In the genomic region with DNA sequence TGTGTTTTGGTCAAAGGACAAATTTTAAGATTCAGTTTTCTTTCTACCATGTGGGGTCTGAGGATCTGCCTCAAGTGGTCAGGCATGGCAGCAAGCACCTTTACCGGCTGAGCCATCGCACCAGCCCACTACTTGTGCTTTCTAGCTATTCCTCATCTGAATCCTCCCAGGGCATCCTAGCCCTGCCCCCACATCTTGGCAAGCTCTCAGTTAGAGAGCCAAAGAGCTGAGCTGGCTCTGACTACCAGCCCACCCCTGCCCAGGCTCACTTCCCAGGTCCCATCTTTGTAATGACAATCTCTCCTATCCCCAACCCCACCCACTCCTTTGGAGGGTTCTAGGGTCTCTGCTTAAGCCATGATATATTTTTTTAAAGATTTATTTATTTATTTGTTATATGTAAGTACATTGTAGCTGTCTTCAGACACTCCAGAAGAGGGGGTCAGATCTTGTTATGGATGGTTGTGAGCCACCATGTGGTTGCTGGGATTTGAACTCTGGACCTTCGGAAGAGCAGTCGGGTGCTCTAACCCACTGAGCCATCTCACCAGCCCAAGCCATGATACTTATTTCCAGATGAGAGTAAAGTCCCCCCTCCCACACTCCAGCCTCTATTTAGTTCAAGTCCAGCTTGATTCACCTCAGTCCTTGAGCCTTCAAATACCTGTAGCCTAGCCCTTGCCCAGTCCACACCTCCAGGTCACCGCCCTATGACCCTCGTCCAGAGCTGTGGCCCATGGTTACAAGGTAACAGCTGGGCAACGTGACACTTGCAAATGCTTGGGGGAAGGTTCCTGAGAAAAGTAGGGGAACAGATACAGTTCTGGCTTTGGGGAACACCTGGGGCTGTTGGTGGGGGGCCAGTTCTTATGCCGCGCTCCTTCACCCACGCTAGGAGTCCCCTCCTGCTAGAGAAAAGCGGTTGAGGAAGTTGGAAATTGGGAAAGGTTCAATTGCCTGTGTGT, we compare ENCODE assay signal across 9 mouse cellular contexts. TPM values are rescaled to one million over a fixed set of nuclear protein-coding genes. Genes with fewer than 3 reads are reported as not detected.
DNase-seq lines count a peak whose midpoint lies in the region; ATAC-seq and TF ChIP-seq lines count a peak whose summit lies in the region.
"Had no signal": no experiment of that assay in that cellular context is flagged by ENCODE, and none has a peak within 500 bp of the region (broad histone marks: within the 10 kb centered on the region; RNA-seq: fewer than 3 reads in every experiment).

No protein-coding gene starts in this region.

- H3K36me3 ChIP-seq in forebrain, embryonic 10.5 days (replicated peaks) = no peaks in the 10 kb centered on the region
- no peaks in the 10 kb centered on the region for H3K36me3 ChIP-seq in forebrain, embryonic 13.5 days (ENCODE audit: poor library complexity, severe bottlenecking)

- 33% methylated on average over 11 of the region's 11 CpGs for WGBS in forebrain, embryonic 10.5 days
- WGBS in forebrain, embryonic 13.5 days = 33% methylated on average over 11 of the region's 11 CpGs

- intact Hi-C loops in left cerebral cortex, postnatal 14 days (cut with DNase I) = loop anchor here (5.0 kb wide), 1 partner anchor 34 kb away; no protein-coding TSS in a partner anchor

- no peak for TF ChIP-seq POLR2A in embryonic fibroblast, embryonic 13.5 days (IDR thresholded peaks at IDR 0.05; ENCODE audit: low read depth, low read length)

- TF ChIP-seq CTCF in embryonic fibroblast, embryonic 13.5 days (IDR thresholded peaks at IDR 0.05; ENCODE audit: borderline replicate concordance, insufficient read depth, low read length) = no peak

- H3K27me3 ChIP-seq in forebrain, embryonic 10.5 days (ENCODE audit: poor library complexity, severe bottlenecking) = peaks cover 79% of the 10 kb centered on the region
- peaks cover 72% of the 10 kb centered on the region for H3K27me3 ChIP-seq in forebrain, embryonic 13.5 days

- no peak for ATAC-seq in forebrain, embryonic 13.5 days

- H3K27ac ChIP-seq in forebrain, embryonic 10.5 days = no peak overlapping the region
- no peak overlapping the region for H3K27ac ChIP-seq in forebrain, embryonic 13.5 days
- H3K27ac ChIP-seq in embryonic fibroblast, embryonic 13.5 days (ENCODE audit: insufficient read depth, low read length) = no peak overlapping the region

- H3K4me3 ChIP-seq in forebrain, embryonic 10.5 days = peak overlapping the region; percentile 35; the same call in 1 of the 2 replicates
- H3K4me3 ChIP-seq in forebrain, embryonic 13.5 days = no peak overlapping the region
- 0 out of 2 replicates have a peak overlapping the region, but pooled peaks have one; percentile 16 for H3K4me3 ChIP-seq in embryonic fibroblast, embryonic 13.5 days (ENCODE audit: insufficient read depth, low read length)

- no peaks in the 10 kb centered on the region for H3K9me3 ChIP-seq in forebrain, embryonic 10.5 days
- H3K9me3 ChIP-seq in forebrain, embryonic 13.5 days (replicated peaks) = no peaks in the 10 kb centered on the region

- no peak for DNase-seq in forebrain, embryonic 10.5 days (ENCODE audit: extremely low spot score, low spot score)
- DNase-seq in left cerebral cortex, postnatal 14 days (ENCODE audit: low spot score in 2 of 2) = peak; percentile 44 to 60
- DNase-seq in left cerebral cortex, adult 9 months (ENCODE audit: low spot score in 2 of 2) = no peak
- peak; percentile 53 for DNase-seq in right cerebral cortex, adult 18-20 months
- DNase-seq in ovary, adult 18-20 months (ENCODE audit: low spot score) = no peak
- DNase-seq in cerebellum, postnatal 25 days = no peak
- DNase-seq: spleen, adult 18-20 months had no signal

- H3K4me1 ChIP-seq in forebrain, embryonic 10.5 days = peaks cover 58% of the 10 kb centered on the region
- H3K4me1 ChIP-seq in forebrain, embryonic 13.5 days = peaks cover 38% of the 10 kb centered on the region
- peaks cover 5% of the 10 kb centered on the region; the same call in 1 of the 2 replicates for H3K4me1 ChIP-seq in embryonic fibroblast, embryonic 13.5 days (ENCODE audit: control insufficient read depth, insufficient read depth, low read length)

- no peak overlapping the region for H3K4me2 ChIP-seq in forebrain, embryonic 13.5 days

- no peak overlapping the region for H3K9ac ChIP-seq in forebrain, embryonic 13.5 days

RNA-seq across cellular contexts. Expression of a gene that starts 2.1 kb away (rescaled TPM):
- polyA plus RNA-seq in forebrain, embryonic 10.5 days (2016; fragmentation: Nextera tagmentation; extraction: Ambion mirVana) = 3.8 and 4.3 TPM in 2 replicates
- polyA plus RNA-seq in forebrain, embryonic 13.5 days (2015; fragmentation: Nextera tagmentation; extraction: Ambion mirVana) = 15.7 TPM in 2 replicates
- 10 to 100 TPM; 76.2 to 79.6 TPM for total RNA-seq in left cerebral cortex, postnatal 14 days (2021)
- polyA plus RNA-seq in embryonic fibroblast, embryonic 13.5 days (2011; ENCODE audit: insufficient read length, low read depth, missing spikeins) = 14.7 and 20.6 TPM in 2 replicates

RNA-seq across cellular contexts. Expression of a gene that starts 13.6 kb away (rescaled TPM):
- polyA plus RNA-seq in forebrain, embryonic 10.5 days (2016; fragmentation: Nextera tagmentation; extraction: Ambion mirVana) = 351 and 371 TPM in 2 replicates
- polyA plus RNA-seq in forebrain, embryonic 13.5 days (2015; fragmentation: Nextera tagmentation; extraction: Ambion mirVana) = 229 and 232 TPM in 2 replicates
- 100 to 1,000 TPM; 128 to 131 TPM for total RNA-seq in left cerebral cortex, postnatal 14 days (2021)
- polyA plus RNA-seq in embryonic fibroblast, embryonic 13.5 days (2011; ENCODE audit: insufficient read length, low read depth, missing spikeins) = 142 and 166 TPM in 2 replicates

RNA-seq across cellular contexts. Expression of a gene that starts 32.3 kb away (rescaled TPM):
- 12.6 and 13.4 TPM in 2 replicates for polyA plus RNA-seq in forebrain, embryonic 10.5 days (2016; fragmentation: Nextera tagmentation; extraction: Ambion mirVana)
- 9.1 and 11.3 TPM in 2 replicates for polyA plus RNA-seq in forebrain, embryonic 13.5 days (2015; fragmentation: Nextera tagmentation; extraction: Ambion mirVana)
- 10 to 100 TPM; 11.7 to 12.0 TPM for total RNA-seq in left cerebral cortex, postnatal 14 days (2021)
- polyA plus RNA-seq in embryonic fibroblast, embryonic 13.5 days (2011; ENCODE audit: insufficient read length, low read depth, missing spikeins) = 11.1 and 15.1 TPM in 2 replicates

Comparison
In these comparisons a context has a peak if more than half of its experiments do, and no peak if none do; other contexts are left out.
1. DNase-seq: peak in left cerebral cortex, postnatal 14 days (2 of 2) and right cerebral cortex, adult 18-20 months (single experiment); none in forebrain, embryonic 10.5 days (single experiment), left cerebral cortex, adult 9 months (0 of 2), ovary, adult 18-20 months (single experiment) and cerebellum, postnatal 25 days (0 of 2).